Mouse (Mus musculus): ENCODE results near the gene Rpl26.

GRCm38 (mm10) chr11:68862260-68862659 lies 39.1 kb upstream of the Rpl26 start:
- TF ChIP-seq CTCF (IDR thresholded peaks at IDR 0.05; ENCODE audit: extremely low read depth, insufficient read depth, low read length) (no peak), POLR2A (IDR thresholded peaks at IDR 0.05; ENCODE audit: extremely low read depth, insufficient read depth, low read length) (no peak)

Measured in cortical plate, adult 2 months (tissue).